In the genomic region with DNA sequence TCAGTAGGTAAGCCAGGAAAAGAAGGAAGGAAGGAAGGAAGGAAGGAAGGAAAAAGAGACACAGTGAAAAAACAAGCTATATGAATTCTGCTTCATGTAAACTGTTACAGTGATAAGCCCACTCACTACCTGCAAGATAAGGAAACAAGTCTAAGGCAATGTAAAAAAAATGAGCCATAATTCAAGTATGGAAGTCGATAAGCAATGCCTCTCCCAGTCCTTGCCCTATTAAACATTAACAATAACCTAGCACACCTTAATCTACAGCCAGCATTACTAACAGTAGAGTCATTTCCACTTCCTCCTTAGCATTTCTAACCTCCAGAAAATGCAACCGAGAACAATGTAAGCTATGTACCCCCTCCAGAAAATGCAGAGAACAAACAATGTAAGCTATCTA, we compare ENCODE assay signal across 1 mouse cellular context.
TF ChIP-seq lines count a peak whose summit lies in the region.

No protein-coding gene starts in this region.

TF ChIP-seq in MEL, 35 proteins besides CTCF, POLR2A, EP300 and RAD21:
- TF ChIP-seq KAT2A (conservative IDR thresholded peaks at IDR 0.05; ENCODE audit: low read depth, low read length) (no peak), RCOR1 (IDR thresholded peaks at IDR 0.05; ENCODE audit: low read depth, low read length) (peak; percentile 57; the same call in 1 of the 2 replicates), POLR2AphosphoS2 (IDR thresholded peaks at IDR 0.05; ENCODE audit: low read length) (0 out of 2 replicates have a peak, but pooled peaks have one; percentile 8), ZMIZ1 (IDR thresholded peaks at IDR 0.05; ENCODE audit: low read depth, low read length) (no peak), MAX (IDR thresholded peaks at IDR 0.05; ENCODE audit: low read length) (no peak), MXI1 (IDR thresholded peaks at IDR 0.05; ENCODE audit: low read depth, low read length) (no peak; the same call in 1 of the 2 replicates), TAL1 (IDR thresholded peaks at IDR 0.05; ENCODE audit: low read length) (peak; percentile 26), TBP (IDR thresholded peaks at IDR 0.05; ENCODE audit: low read depth, low read length) (no peak), SIN3A (IDR thresholded peaks at IDR 0.05; ENCODE audit: low read length) (peak; percentile 74), CHD1 (IDR thresholded peaks at IDR 0.05; ENCODE audit: low read depth, low read length) (no peak), ETS1 (IDR thresholded peaks at IDR 0.05; ENCODE audit: low read depth, low read length) (peak; percentile 55; the same call in 1 of the 2 replicates), ZNF384 (IDR thresholded peaks at IDR 0.05; ENCODE audit: low read depth, low read length) (peak; percentile 96), BHLHE40 (IDR thresholded peaks at IDR 0.05; ENCODE audit: borderline replicate concordance, low read depth, low read length) (peak; percentile 57; the same call in 1 of the 2 replicates), TCF12 (IDR thresholded peaks at IDR 0.05; ENCODE audit: low read depth, low read length) (peak; percentile 85), JUND (IDR thresholded peaks at IDR 0.05; ENCODE audit: low read depth, low read length) (no peak), HCFC1 (IDR thresholded peaks at IDR 0.05; ENCODE audit: low read depth, low read length) (no peak), MYB (IDR thresholded peaks at IDR 0.05; ENCODE audit: low read depth, low read length) (peak; percentile 88), ELF1 (IDR thresholded peaks at IDR 0.05; ENCODE audit: low read depth, low read length) (0 out of 2 replicates have a peak, but pooled peaks have one; percentile 47), E2F4 (IDR thresholded peaks at IDR 0.05; ENCODE audit: borderline replicate concordance, low read depth, low read length) (no peak), GATA1 (IDR thresholded peaks at IDR 0.05; ENCODE audit: low read depth, low read length) (peak; percentile 97), USF1 (IDR thresholded peaks at IDR 0.05; ENCODE audit: low read depth, low read length) (no peak)
